Mouse (Mus musculus) kidney, postnatal 0 days (tissue): ENCODE measurements at regions not wholly inside any gene's neighbourhood (a gene's known extent, or its start where the extent isn't known, plus 50 kb on each side); places are given as distances from the start of the nearest gene placed in this dataset.

ENCODE experiments used
- ATAC-seq: fragments of 200-750 bp; cut with Nextera tagmentation; replicated peaks from 2 replicates; pipeline ENCODE4 v1.8.0; 2017; ENCODE audit warnings: low read depth, moderate number of reproducible peaks, moderate TSS enrichment, moderate library complexity; ENCODE audit not compliant: low FRiP score
- DNase-seq: peaks from one replicate; pipeline ENCODE4 v3.0.0-alpha.2; 2016; ENCODE audit warnings: low spot score
- H3K27ac ChIP-seq: fragments of 300-500 bp; sonication (generic); 2 replicates; pipeline ENCODE4 v1.5.1; 2014; ENCODE audit warnings: mild to moderate bottlenecking
- H3K27me3 ChIP-seq: fragments of 300-500 bp; sonication (generic); 2 replicates; pipeline ENCODE4 v1.6.1; 2014; ENCODE audit warnings: low read length, mixed read lengths; ENCODE audit not compliant: insufficient read depth
- H3K36me3 ChIP-seq: fragments of 300-500 bp; sonication (generic); 2 replicates; pipeline ENCODE4 v1.6.1; 2014; ENCODE audit warnings: low read length, mixed read lengths; ENCODE audit not compliant: insufficient read depth
- H3K4me1 ChIP-seq: fragments of 300-500 bp; sonication (generic); replicated peaks from 2 replicates; pipeline ENCODE4 v1.6.1; 2014; ENCODE audit warnings: antibody characterized with exemption, low read length, mixed read lengths; ENCODE audit not compliant: insufficient read depth
- H3K4me2 ChIP-seq: fragments of 300-500 bp; sonication (generic); 2 replicates; pipeline ENCODE4 v1.6.1; 2014; ENCODE audit warnings: mild to moderate bottlenecking, low read length, moderate library complexity, mixed read lengths
- H3K4me3 ChIP-seq: fragments of 300-500 bp; sonication (generic); replicated peaks from 2 replicates; pipeline ENCODE4 v1.5.1; 2014; ENCODE audit warnings: low read depth, low read length
- H3K9ac ChIP-seq: fragments of 300-500 bp; sonication (generic); 2 replicates; pipeline ENCODE4 v1.6.1; 2014; ENCODE audit warnings: low read depth, low read length
- H3K9me3 ChIP-seq: fragments of 300-500 bp; sonication (generic); replicated peaks from 2 replicates; pipeline ENCODE4 v1.6.1; 2016; ENCODE audit warnings: low read length, inconsistent platforms, mixed read lengths
- CTCF ChIP-seq: IDR thresholded peaks from 2 replicates; pipeline ENCODE4 v1.5.1; 2016; ENCODE audit warnings: antibody characterized with exemption, low read depth, mild to moderate bottlenecking, moderate library complexity
- WGBS: fragments of 180-500 bp; shearing (Covaris S2); extraction: QIAGEN DNeasy Blood & Tissue Kit; methylation state at CpG from one replicate; pipeline ENCODE4 v1.1.7; 2014; 5-methylcytosine and 5-hydroxymethylcytosine counted together

GRCm38 (mm10) chr1:14064856-14065255 is 2028.3 kb downstream of the 4930444P10Rik start:
- H3K4me1 ChIP-seq: no peaks in the 10 kb centered on the region
- H3K27ac ChIP-seq: no peak overlapping the region
- 82% methylated on average over 3 of the region's 3 CpGs for WGBS
- ATAC-seq (no peak), DNase-seq (no peak)
- no peak for TF ChIP-seq CTCF
- H3K9ac ChIP-seq: no peak overlapping the region
- H3K9me3 ChIP-seq: no peaks in the 10 kb centered on the region
- H3K4me2 ChIP-seq: no peak overlapping the region
- H3K27me3 ChIP-seq: no peaks in the 10 kb centered on the region
- no peaks in the 10 kb centered on the region for H3K36me3 ChIP-seq
- no peak overlapping the region for H3K4me3 ChIP-seq

GRCm38 (mm10) chr1:14036163-14036562 is 2057.0 kb downstream of the 4930444P10Rik start:
- 40% methylated on average over 2 of the region's 2 CpGs for WGBS

GRCm38 (mm10) chr1:14011484-14011883 is 2081.6 kb downstream of the 4930444P10Rik start:
- no peak for DNase-seq
- Histone ChIP-seq H3K27ac (no peak overlapping the region), H3K9ac (no peak overlapping the region), H3K4me2 (no peak overlapping the region), H3K36me3 (no peaks in the 10 kb centered on the region), H3K27me3 (no peaks in the 10 kb centered on the region), H3K4me1 (no peaks in the 10 kb centered on the region), H3K9me3 (no peaks in the 10 kb centered on the region), H3K4me3 (no peak overlapping the region)
- WGBS: 81% methylated on average over 9 of the region's 9 CpGs
- TF ChIP-seq CTCF: no peak
- no peak for ATAC-seq

More at GRCm38 (mm10) chr1:14036163-14036562, 2057.0 kb downstream of the 4930444P10Rik start:
- Histone ChIP-seq H3K9me3 (no peaks in the 10 kb centered on the region), H3K4me1 (no peaks in the 10 kb centered on the region), H3K4me2 (no peak overlapping the region), H3K36me3 (no peaks in the 10 kb centered on the region), H3K9ac (no peak overlapping the region), H3K27ac (no peak overlapping the region), H3K4me3 (no peak overlapping the region), H3K27me3 (no peaks in the 10 kb centered on the region)
- no peak for TF ChIP-seq CTCF
- ATAC-seq: no peak
- no peak for DNase-seq

GRCm38 (mm10) chr1:14010789-14011188 is 2082.3 kb downstream of the 4930444P10Rik start:
- DNase-seq (no peak), ATAC-seq (no peak)
- Histone ChIP-seq H3K9ac (no peak overlapping the region), H3K36me3 (no peaks in the 10 kb centered on the region), H3K4me2 (no peak overlapping the region), H3K4me1 (no peaks in the 10 kb centered on the region), H3K9me3 (no peaks in the 10 kb centered on the region), H3K27ac (no peak overlapping the region), H3K27me3 (no peaks in the 10 kb centered on the region), H3K4me3 (no peak overlapping the region)
- WGBS: 79% methylated on average over 3 of the region's 3 CpGs
- TF ChIP-seq CTCF: no peak

GRCm38 (mm10) chr1:14002550-14002949 is 2090.6 kb downstream of the 4930444P10Rik start:
- ATAC-seq (no peak), DNase-seq (no peak)
- H3K9ac ChIP-seq: no peak overlapping the region
- no peaks in the 10 kb centered on the region for H3K27me3 ChIP-seq
- no peaks in the 10 kb centered on the region for H3K36me3 ChIP-seq
- WGBS: 68% methylated on average over 1 of the region's 1 CpGs
- no peaks in the 10 kb centered on the region for H3K4me1 ChIP-seq
- no peak overlapping the region for H3K4me2 ChIP-seq
- H3K27ac ChIP-seq: no peak overlapping the region
- no peak overlapping the region for H3K4me3 ChIP-seq
- H3K9me3 ChIP-seq: no peaks in the 10 kb centered on the region
- no peak for TF ChIP-seq CTCF

- WGBS: 38% methylated on average over 3 of the region's 3 CpGs
- H3K27ac ChIP-seq: no peak overlapping the region
- DNase-seq (no peak), ATAC-seq (no peak)
- H3K36me3 ChIP-seq: no peaks in the 10 kb centered on the region
- no peak overlapping the region for H3K4me3 ChIP-seq
- no peaks in the 10 kb centered on the region for H3K9me3 ChIP-seq
- H3K4me2 ChIP-seq: no peak overlapping the region
- no peak overlapping the region for H3K9ac ChIP-seq
- H3K27me3 ChIP-seq: no peaks in the 10 kb centered on the region
- no peak for TF ChIP-seq CTCF
- H3K4me1 ChIP-seq: no peaks in the 10 kb centered on the region
Measured at GRCm38 (mm10) chr1:14001431-14001830, 2091.7 kb downstream of the 4930444P10Rik start.
